Mouse (Mus musculus) hindbrain, postnatal 0 days (tissue): ENCODE measurements around the gene Cercam. TPM values are rescaled to one million over a fixed set of nuclear protein-coding genes. Genes with fewer than 3 reads are reported as not detected.

Experiments
- ATAC-seq: fragments of 200-750 bp; cut with Nextera tagmentation; 2 replicates; pipeline ENCODE4 v1.8.0; 2017; ENCODE audit warnings: mild to moderate bottlenecking, moderate TSS enrichment, moderate library complexity
- DNase-seq: peaks from one replicate; pipeline ENCODE4 v3.0.0-alpha.2; 2015; ENCODE audit warnings: low spot score
- H3K27ac ChIP-seq: fragments of 300-500 bp; sonication (generic); 2 replicates; pipeline ENCODE4 v1.5.1; 2014; ENCODE audit warnings: mild to moderate bottlenecking
- H3K27me3 ChIP-seq: fragments of 300-500 bp; sonication (generic); 2 replicates; pipeline ENCODE4 v1.6.1; 2014; ENCODE audit warnings: low read length, mixed read lengths; ENCODE audit not compliant: insufficient read depth
- H3K36me3 ChIP-seq: fragments of 300-500 bp; sonication (generic); 2 replicates; pipeline ENCODE4 v1.6.1; 2014; ENCODE audit warnings: low read length, mixed read lengths; ENCODE audit not compliant: insufficient read depth
- H3K4me1 ChIP-seq: fragments of 300-500 bp; sonication (generic); 2 replicates; pipeline ENCODE4 v1.6.1; 2014; ENCODE audit warnings: antibody characterized with exemption, low read length, mixed read lengths; ENCODE audit not compliant: insufficient read depth
- H3K4me2 ChIP-seq: fragments of 300-500 bp; sonication (generic); 2 replicates; pipeline ENCODE4 v1.6.1; 2014; ENCODE audit warnings: low read depth, mild to moderate bottlenecking, low read length, moderate library complexity, mixed read lengths
- H3K4me3 ChIP-seq: fragments of 300-500 bp; sonication (generic); 2 replicates; pipeline ENCODE4 v1.5.1; 2014; ENCODE audit warnings: low read length
- H3K9ac ChIP-seq: fragments of 300-500 bp; sonication (generic); replicated peaks from 2 replicates; pipeline ENCODE4 v1.6.1; 2014; ENCODE audit warnings: mild to moderate bottlenecking, low read length, moderate library complexity, mixed read lengths
- H3K9me3 ChIP-seq: fragments of 300-500 bp; sonication (generic); 2 replicates; pipeline ENCODE4 v1.6.1; 2016; ENCODE audit warnings: low read length, mixed read lengths
- CTCF ChIP-seq: IDR thresholded peaks from 2 replicates; pipeline ENCODE4 v1.5.1; 2016; ENCODE audit warnings: antibody characterized with exemption, control low read depth, low read depth
- WGBS: fragments of 180-500 bp; shearing (Covaris S2); extraction: QIAGEN DNeasy Blood & Tissue Kit; methylation state at CpG from one replicate; pipeline ENCODE4 v1.1.7; 2014; 5-methylcytosine and 5-hydroxymethylcytosine counted together
- polyA plus RNA-seq: library from polyadenylated mRNA; unstranded; fragments of >200 nt; fragmentation: Nextera tagmentation; extraction: Ambion mirVana; gene quantifications from 2 replicates; pipeline ENCODE4 v1.2.1, GENCODE M21; 2015
- total RNA-seq: library from RNA; depleted of rRNA; stranded (reverse); fragments of >200 nt; gene quantifications from 2 replicates; pipeline ENCODE4 v1.2.3, GENCODE M21; 2014

Cercam gene
- total and polyA plus RNA-seq, 2 experiments from 2014 or later = 20.6 to 37.7 TPM

DNA sequence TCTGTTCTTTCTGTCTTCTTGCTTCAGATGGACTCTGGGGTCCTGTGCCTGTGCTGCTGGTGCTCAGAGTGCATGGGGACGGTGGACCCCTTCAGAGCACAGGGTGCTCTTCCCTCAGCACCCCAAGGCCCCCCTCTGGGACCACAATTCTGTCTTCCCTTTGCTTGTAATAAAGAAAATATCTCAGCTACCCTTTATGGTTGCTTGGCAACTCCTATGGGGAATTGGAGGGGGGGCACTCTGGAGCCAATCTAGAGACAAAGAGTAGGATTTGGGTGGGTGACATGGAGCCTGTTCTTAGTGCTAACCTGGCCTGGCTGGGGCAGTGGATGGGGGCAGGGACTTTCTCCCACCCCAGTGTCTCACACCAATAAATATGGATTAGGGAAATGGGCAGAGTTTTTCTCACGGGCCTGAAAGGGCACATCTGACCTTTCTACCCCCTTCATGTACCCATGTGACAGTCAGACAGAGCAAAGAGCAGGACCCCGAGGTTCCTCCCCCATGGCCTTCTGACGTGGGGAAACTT is 15.9 kb upstream of the Cercam start:
- H3K27ac ChIP-seq = no peak overlapping the region
- no peaks in the 10 kb centered on the region for H3K27me3 ChIP-seq
- H3K9ac ChIP-seq = 0 out of 2 replicates have a peak overlapping the region, but pooled peaks have one; percentile 17
- H3K4me2 ChIP-seq = no peak overlapping the region
- no peaks in the 10 kb centered on the region for H3K4me1 ChIP-seq
- TF ChIP-seq CTCF = no peak
- H3K9me3 ChIP-seq = no peaks in the 10 kb centered on the region
- ATAC-seq (no peak), DNase-seq (no peak)
- WGBS = 17% methylated on average over 4 of the region's 4 CpGs
- H3K4me3 ChIP-seq = no peak overlapping the region
- no peaks in the 10 kb centered on the region for H3K36me3 ChIP-seq

DNA sequence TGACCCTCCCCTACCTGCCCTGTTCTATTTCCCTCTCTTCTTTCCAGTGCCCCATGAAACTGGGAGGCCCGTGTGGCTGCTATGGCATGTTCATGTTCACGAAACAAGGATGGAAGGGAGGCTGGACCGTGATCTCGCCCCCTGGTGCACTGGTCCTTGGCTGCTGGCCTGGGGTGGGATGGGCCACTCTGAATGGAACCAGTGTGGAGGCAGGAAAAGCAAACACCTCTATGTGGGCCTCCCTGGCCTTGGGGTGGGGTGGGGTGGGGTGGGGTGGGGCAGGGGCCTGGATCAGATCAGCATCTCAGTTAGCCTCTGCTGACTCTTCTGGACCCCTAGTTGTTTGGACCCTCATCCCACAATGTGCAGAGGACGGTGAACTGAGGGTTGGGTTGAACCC is 15.2 kb upstream of the Cercam start:
- H3K4me3 ChIP-seq = no peak overlapping the region
- H3K4me2 ChIP-seq = no peak overlapping the region
- H3K9me3 ChIP-seq = no peaks in the 10 kb centered on the region
- H3K9ac ChIP-seq = no peak overlapping the region
- no peak for TF ChIP-seq CTCF
- no peak for DNase-seq
- no peaks in the 10 kb centered on the region for H3K27me3 ChIP-seq
- ATAC-seq = no peak
- H3K4me1 ChIP-seq = no peaks in the 10 kb centered on the region
- no peak overlapping the region for H3K27ac ChIP-seq
- 25% methylated on average over 5 of the region's 5 CpGs for WGBS
- no peaks in the 10 kb centered on the region for H3K36me3 ChIP-seq

GRCm38 (mm10) chr2:29855585-29856210 is 13.3 kb upstream of the Cercam start:
- no peak for DNase-seq
- Histone ChIP-seq H3K4me3 (no peak overlapping the region), H3K36me3 (no peaks in the 10 kb centered on the region), H3K4me2 (no peak overlapping the region), H3K27me3 (no peaks in the 10 kb centered on the region), H3K27ac (no peak overlapping the region), H3K9me3 (no peaks in the 10 kb centered on the region), H3K9ac (peak overlapping the region; percentile 13; the same call in 1 of the 2 replicates), H3K4me1 (no peaks in the 10 kb centered on the region)
- WGBS = 45% methylated on average over 10 of the region's 10 CpGs
- no peak for ATAC-seq
- TF ChIP-seq CTCF = no peak

DNA sequence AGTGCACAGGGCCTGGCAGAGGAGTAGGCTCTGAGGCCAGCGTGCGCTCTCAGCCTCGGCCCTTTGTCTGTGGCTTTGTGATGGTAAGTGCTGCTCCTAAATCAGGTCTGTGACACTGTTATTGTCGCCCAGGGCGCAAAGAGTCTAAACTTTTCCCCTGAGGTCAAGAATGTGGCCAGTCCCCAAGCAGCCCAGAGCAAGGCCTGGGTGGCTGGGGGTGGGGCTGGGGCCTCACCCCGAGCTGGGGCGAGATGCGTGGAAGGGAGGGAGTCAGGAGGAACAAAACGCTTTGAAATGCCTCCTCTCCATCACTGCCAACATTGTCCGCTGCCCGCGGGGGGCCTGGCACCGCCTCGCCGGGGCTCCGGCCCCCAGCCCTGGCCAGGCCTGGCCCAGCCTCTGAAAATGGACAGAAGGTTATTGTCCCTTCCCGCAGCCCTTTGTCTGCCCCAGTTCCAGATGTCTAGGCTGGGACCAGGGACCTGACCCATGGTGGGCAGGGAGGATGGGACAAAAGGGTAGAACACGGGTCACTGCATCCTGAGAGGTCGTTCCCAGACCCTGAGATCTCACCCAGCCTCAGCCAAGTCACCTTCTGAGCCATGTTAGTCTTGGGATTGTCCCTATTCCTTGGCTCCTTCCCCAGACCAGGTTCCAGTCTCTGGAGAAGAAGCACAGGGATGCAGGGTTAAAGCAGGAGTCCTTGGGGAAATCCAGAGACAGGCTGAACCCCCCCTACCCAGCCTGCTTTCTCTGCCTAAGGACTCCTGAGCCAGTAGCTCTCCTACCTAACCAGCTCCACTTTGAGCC is 12.3 kb upstream of the Cercam start:
- H3K27ac ChIP-seq = no peak overlapping the region
- H3K4me2 ChIP-seq = no peak overlapping the region
- DNase-seq (no peak), ATAC-seq (peak; percentile 50; the same call in 1 of the 2 replicates)
- no peaks in the 10 kb centered on the region for H3K9me3 ChIP-seq
- no peaks in the 10 kb centered on the region for H3K4me1 ChIP-seq
- H3K9ac ChIP-seq = peak overlapping the region; percentile 13; the same call in 1 of the 2 replicates
- 14% methylated on average over 19 of the region's 19 CpGs for WGBS
- no peaks in the 10 kb centered on the region for H3K36me3 ChIP-seq
- H3K4me3 ChIP-seq = no peak overlapping the region
- no peak for TF ChIP-seq CTCF
- no peaks in the 10 kb centered on the region for H3K27me3 ChIP-seq

DNA sequence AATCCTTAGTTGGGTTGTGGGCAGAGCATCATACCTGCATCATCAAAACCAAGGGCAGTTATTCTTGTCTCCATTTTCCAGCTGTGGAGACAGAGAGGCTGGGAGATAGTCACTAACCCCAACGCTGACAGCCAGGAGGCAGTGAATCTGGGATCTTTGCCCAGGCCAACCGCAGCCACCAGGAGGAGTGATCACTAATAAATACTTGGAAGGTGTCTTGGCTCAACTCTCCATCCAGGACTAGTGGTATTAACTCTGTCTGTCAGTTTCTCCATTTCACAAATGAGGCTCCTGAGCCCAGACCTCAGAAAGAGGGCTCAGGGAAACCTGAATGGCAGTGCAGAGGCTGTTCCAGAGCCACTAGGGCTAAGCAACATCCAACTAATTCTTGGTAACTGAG is 11.6 kb upstream of the Cercam start:
- H3K4me1 ChIP-seq = no peaks in the 10 kb centered on the region
- H3K9me3 ChIP-seq = no peaks in the 10 kb centered on the region
- H3K27me3 ChIP-seq = no peaks in the 10 kb centered on the region
- no peak overlapping the region for H3K27ac ChIP-seq
- H3K4me2 ChIP-seq = no peak overlapping the region
- H3K9ac ChIP-seq = no peak overlapping the region
- H3K4me3 ChIP-seq = no peak overlapping the region
- peak; percentile 22 for TF ChIP-seq CTCF
- no peak for DNase-seq
- no peaks in the 10 kb centered on the region for H3K36me3 ChIP-seq
- WGBS = 20% methylated on average over 2 of the region's 2 CpGs
- no peak for ATAC-seq

GRCm38 (mm10) chr2:29857967-29858366 is 11.0 kb upstream of the Cercam start:
- DNase-seq = no peak
- Histone ChIP-seq H3K27ac (no peak overlapping the region), H3K4me2 (no peak overlapping the region), H3K4me1 (no peaks in the 10 kb centered on the region), H3K4me3 (no peak overlapping the region), H3K27me3 (no peaks in the 10 kb centered on the region), H3K36me3 (no peaks in the 10 kb centered on the region), H3K9ac (no peak overlapping the region), H3K9me3 (no peaks in the 10 kb centered on the region)
- no peak for TF ChIP-seq CTCF
- WGBS = 65% methylated on average over 5 of the region's 5 CpGs
- no peak for ATAC-seq
